Mouse (Mus musculus) heart, adult 2 months (tissue): ENCODE data around the gene Dok1. TPM values are rescaled to one million over a fixed set of nuclear protein-coding genes. Genes with fewer than 3 reads are reported as not detected.

Experiments used
- DNase-seq, 2 experiments: peaks; one replicate each; pipeline ENCODE4 v3.0.0; 2021
- H3K27ac ChIP-seq: fragments of 200-600 bp; 2 replicates; pipeline ENCODE4 v1.8.1; 2022
- H3K27me3 ChIP-seq: fragments of 200-500 bp; 2 replicates; pipeline ENCODE4 v1.6.1; 2012; ENCODE audit warnings: mild to moderate bottlenecking, low read length, inconsistent platforms, mixed read lengths; ENCODE audit not compliant: control insufficient read depth, insufficient read depth
- H3K36me3 ChIP-seq: fragments of 200-500 bp; 2 replicates; pipeline ENCODE4 v1.6.1; 2012; ENCODE audit warnings: low read length, inconsistent platforms; ENCODE audit not compliant: control insufficient read depth, insufficient read depth
- H3K4me1 ChIP-seq: fragments of 200-500 bp; 2 replicates; pipeline ENCODE4 v1.6.1; 2011; ENCODE audit warnings: low read length; ENCODE audit not compliant: control insufficient read depth, insufficient read depth
- H3K4me3 ChIP-seq: fragments of 200-600 bp; 2 replicates; pipeline ENCODE4 v1.8.1; 2022
- H3K79me2 ChIP-seq: fragments of 200-500 bp; replicated peaks from 2 replicates; pipeline ENCODE4 v1.6.1; 2012; ENCODE audit warnings: mild to moderate bottlenecking, inconsistent platforms, low read length, moderate library complexity, mixed read lengths; ENCODE audit not compliant: control insufficient read depth, insufficient read depth
- H3K9ac ChIP-seq: fragments of 200-500 bp; 2 replicates; pipeline ENCODE4 v1.6.1; 2012; ENCODE audit warnings: low read depth, mild to moderate bottlenecking, control low read depth, inconsistent platforms, low read length, mixed read lengths
- CTCF ChIP-seq: fragments of 200-600 bp; IDR thresholded peaks from 2 replicates; pipeline ENCODE4 v1.8.1; 2022; ENCODE audit warnings: antibody characterized with exemption, mild to moderate bottlenecking, moderate library complexity
- EP300 ChIP-seq: fragments of 200-500 bp; IDR thresholded peaks from 2 replicates; pipeline ENCODE4 v1.6.1; 2011; ENCODE audit warnings: low read depth, low read length, control low read depth; ENCODE audit not compliant: insufficient read depth
- POLR2A ChIP-seq: fragments of 200-500 bp; IDR thresholded peaks from 2 replicates; pipeline ENCODE4 v1.6.1; 2011; ENCODE audit warnings: mild to moderate bottlenecking, low read depth, low read length, control low read depth; ENCODE audit not compliant: insufficient read depth
- WGBS: fragments of 180-500 bp; shearing (Covaris S2); methylation state at CpG from one replicate; pipeline ENCODE4 v1.1.7; 2018; 5-methylcytosine and 5-hydroxymethylcytosine counted together
- intact Hi-C: fragments of 180-260 bp; cut with DNase I; formaldehyde crosslinking; loops from one replicate; pipeline ENCODE4 v1.15.1; 2025
- polyA plus RNA-seq: library from polyadenylated mRNA; depleted of rRNA; stranded (reverse); fragments of >200 nt; gene quantifications from 2 replicates; pipeline ENCODE4 v1.2.3, GENCODE M21; 2012
- total RNA-seq, 2 experiments: library from RNA; stranded (reverse); gene quantifications; 2 replicates each; pipeline ENCODE4 v1.2.3; 2021

Dok1 gene
- total and polyA plus RNA-seq, 3 experiments: 2.6 to 3.4 (median 2.6) TPM

GRCm38 (mm10) chr6:83008659-83009058 is 24.6 kb downstream of the Dok1 start:
- WGBS: 44% methylated on average over 3 of the region's 3 CpGs
- intact Hi-C loops: no loop called here

GRCm38 (mm10) chr6:83006114-83006513 is 27.2 kb downstream of the Dok1 start:
- Histone ChIP-seq H3K4me3 (no peak overlapping the region), H3K27me3 (no peaks in the 10 kb centered on the region), H3K4me1 (peaks cover 3% of the 10 kb centered on the region; the same call in 1 of the 2 replicates), H3K36me3 (no peaks in the 10 kb centered on the region), H3K27ac (no peak overlapping the region), H3K9ac (no peak overlapping the region), H3K79me2 (no peaks in the 10 kb centered on the region)
- 83% methylated on average over 6 of the region's 6 CpGs for WGBS
- DNase-seq: no peak
- TF ChIP-seq CTCF (no peak), POLR2A (no peak), EP300 (no peak)
- intact Hi-C loops: no loop called here

More at GRCm38 (mm10) chr6:83008659-83009058, 24.6 kb downstream of the Dok1 start:
- TF ChIP-seq POLR2A: no peak
- no peak for TF ChIP-seq CTCF
- no peak for TF ChIP-seq EP300
- Histone ChIP-seq H3K4me3 (no peak overlapping the region), H3K79me2 (no peaks in the 10 kb centered on the region), H3K4me1 (peaks cover 3% of the 10 kb centered on the region; the same call in 1 of the 2 replicates), H3K27me3 (no peaks in the 10 kb centered on the region), H3K9ac (no peak overlapping the region), H3K27ac (no peak overlapping the region), H3K36me3 (no peaks in the 10 kb centered on the region)
- no peak for DNase-seq

GRCm38 (mm10) chr6:83005444-83006011 is 27.7 kb downstream of the Dok1 start:
- Histone ChIP-seq H3K79me2 (no peaks in the 10 kb centered on the region), H3K27ac (no peak overlapping the region), H3K4me1 (peaks cover 3% of the 10 kb centered on the region; the same call in 1 of the 2 replicates), H3K4me3 (no peak overlapping the region), H3K27me3 (no peaks in the 10 kb centered on the region), H3K9ac (no peak overlapping the region), H3K36me3 (no peaks in the 10 kb centered on the region)
- TF ChIP-seq CTCF (no peak), POLR2A (no peak), EP300 (no peak)
- intact Hi-C loops: no loop called here
- WGBS: 86% methylated on average over 10 of the region's 10 CpGs
- DNase-seq: no peak

- no peaks in the 10 kb centered on the region for H3K79me2 ChIP-seq
- peak in 1 of 2 experiments; percentile 67 for DNase-seq
- intact Hi-C loops: no loop called here
- WGBS: 33% methylated on average over 7 of the region's 7 CpGs
- no peaks in the 10 kb centered on the region for H3K27me3 ChIP-seq
- H3K4me3 ChIP-seq: no peak overlapping the region
- TF ChIP-seq CTCF: no peak
- no peak for TF ChIP-seq POLR2A
- peak; percentile 33; the same call in 1 of the 2 replicates for TF ChIP-seq EP300
- no peaks in the 10 kb centered on the region for H3K36me3 ChIP-seq
- peaks cover 1% of the 10 kb centered on the region; the same call in 1 of the 2 replicates for H3K4me1 ChIP-seq
- no peak overlapping the region for H3K27ac ChIP-seq
- no peak overlapping the region for H3K9ac ChIP-seq
Observed at GRCm38 (mm10) chr6:83004872-83005271, 28.4 kb downstream of the Dok1 start.

GRCm38 (mm10) chr6:83004309-83004708 is 29.0 kb downstream of the Dok1 start:
- no peak for DNase-seq
- Histone ChIP-seq H3K36me3 (no peaks in the 10 kb centered on the region), H3K9ac (no peak overlapping the region)

GRCm38 (mm10) chr6:83003850-83004249 is 29.4 kb downstream of the Dok1 start:
- Histone ChIP-seq H3K79me2 (no peaks in the 10 kb centered on the region), H3K9ac (no peak overlapping the region), H3K27ac (no peak overlapping the region), H3K4me3 (no peak overlapping the region), H3K36me3 (no peaks in the 10 kb centered on the region), H3K27me3 (no peaks in the 10 kb centered on the region), H3K4me1 (peaks cover 1% of the 10 kb centered on the region; the same call in 1 of the 2 replicates)
- TF ChIP-seq POLR2A: no peak
- no peak for TF ChIP-seq CTCF
- no peak for TF ChIP-seq EP300
- WGBS: 90% methylated on average over 5 of the region's 5 CpGs
- intact Hi-C loops: no loop called here
- DNase-seq: no peak

More at GRCm38 (mm10) chr6:83004309-83004708, 29.0 kb downstream of the Dok1 start:
- WGBS: 73% methylated on average over 2 of the region's 2 CpGs
- Histone ChIP-seq H3K4me1 (peaks cover 1% of the 10 kb centered on the region; the same call in 1 of the 2 replicates), H3K79me2 (no peaks in the 10 kb centered on the region), H3K27ac (no peak overlapping the region), H3K27me3 (no peaks in the 10 kb centered on the region), H3K4me3 (no peak overlapping the region)
- intact Hi-C loops: no loop called here
- no peak for TF ChIP-seq EP300
